ENCODE assay signal across 7 mouse cellular contexts in genomic region chr3:132747036-132747435, GRCm38 (mm10).
A peak's percentile ranks its signal among the peaks of the same experiment; 100 is the strongest.
DNase-seq lines count a peak whose midpoint lies in the region; ATAC-seq and TF ChIP-seq lines count a peak whose summit lies in the region.

No protein-coding gene starts in this region.

- no peaks in the 10 kb centered on the region for H3K27me3 ChIP-seq in hindbrain, embryonic 10.5 days (ENCODE audit: insufficient read depth, poor library complexity, severe bottlenecking)
- no peaks in the 10 kb centered on the region for H3K27me3 ChIP-seq in lung, embryonic 15.5 days

- H3K4me3 ChIP-seq in hindbrain, embryonic 10.5 days, result no peak overlapping the region
- no peak overlapping the region for H3K4me3 ChIP-seq in layer of hippocampus, adult 2 months
- no peak overlapping the region for H3K4me3 ChIP-seq in lung, embryonic 15.5 days

- no peak overlapping the region for H3K9ac ChIP-seq in lung, embryonic 15.5 days

- no peak overlapping the region for H3K27ac ChIP-seq in hindbrain, embryonic 10.5 days
- H3K27ac ChIP-seq in layer of hippocampus, adult 2 months, result no peak overlapping the region
- H3K27ac ChIP-seq in lung, embryonic 15.5 days, result no peak overlapping the region

- TF ChIP-seq CTCF in layer of hippocampus, adult 2 months (conservative IDR thresholded peaks at IDR 0.05), result peak; percentile 95

- DNase-seq in MN1 (ENCODE audit: low spot score), result peak; percentile 54
- peak; percentile 48 to 72 for DNase-seq in adrenal gland, postnatal 36 days
- DNase-seq in fibroblast of lung, adult 2 months (ENCODE audit: low read depth), result peak; percentile 21
- DNase-seq in hindbrain, embryonic 10.5 days (ENCODE audit: low spot score), result peak; percentile 38
- DNase-seq in layer of hippocampus, adult 2 months (ENCODE audit: low spot score in 2 of 2), result peak; percentile 62 to 69
- DNase-seq in right cerebral cortex, adult 2 months (ENCODE audit: low spot score in 2 of 2), result peak; percentile 62 to 77

- no peak overlapping the region for H3K4me2 ChIP-seq in lung, embryonic 15.5 days

- 0 out of 2 replicates have a peak, but pooled peaks have one; percentile 76 for ATAC-seq in lung, embryonic 15.5 days (ENCODE audit: borderline replicate concordance, extremely low read depth, low FRiP score, low TSS enrichment)

- H3K36me3 ChIP-seq in hindbrain, embryonic 10.5 days, result 0 out of 2 replicates have a peak, but pooled peaks cover 2% of the 10 kb centered on the region
- no peaks in the 10 kb centered on the region for H3K36me3 ChIP-seq in lung, embryonic 15.5 days

- WGBS in hindbrain, embryonic 10.5 days, result 55% methylated on average over 3 of the region's 3 CpGs
- WGBS in lung, embryonic 15.5 days, result 15% methylated on average over 3 of the region's 3 CpGs

- no peaks in the 10 kb centered on the region for H3K9me3 ChIP-seq in hindbrain, embryonic 10.5 days
- H3K9me3 ChIP-seq in lung, embryonic 15.5 days, result no peaks in the 10 kb centered on the region

- H3K4me1 ChIP-seq in hindbrain, embryonic 10.5 days (replicated peaks), result peaks cover 15% of the 10 kb centered on the region
- H3K4me1 ChIP-seq in lung, embryonic 15.5 days, result 0 out of 2 replicates have a peak, but pooled peaks cover 10% of the 10 kb centered on the region
